Mouse (Mus musculus): ENCODE results near the gene Epb41l3. TPM values are rescaled to one million over a fixed set of nuclear protein-coding genes. Genes with fewer than 3 reads are reported as not detected.

The Epb41l3 gene
- polyA plus RNA-seq, 2 experiments: 3.1 to 5.6 TPM

GRCm38 (mm10) chr17:69322721-69323120, 247.2 kb downstream of the Epb41l3 start:
- Histone ChIP-seq H3K9ac (replicated peaks) (no peak overlapping the region), H3K9me3 (ENCODE audit: control insufficient read depth, low read length) (no peaks in the 10 kb centered on the region), H3K4me2 (ENCODE audit: low read depth) (no peak overlapping the region), H3K27ac (no peak overlapping the region), H3K4me3 (ENCODE audit: insufficient read depth in 1 of 2, low read depth in 2 of 2, low read length in 2 of 2) (no peak overlapping the region), H3K27me3 (ENCODE audit: control insufficient read depth, insufficient read depth, low read length) (no peaks in the 10 kb centered on the region), H3K4me1 (replicated peaks; ENCODE audit: control insufficient read depth in 2 of 2, insufficient read depth in 2 of 2, low read length in 1 of 2) (no peaks in the 10 kb centered on the region), H3K36me3 (replicated peaks; ENCODE audit: control insufficient read depth, insufficient read depth, low read depth) (no peaks in the 10 kb centered on the region)
- no peak for DNase-seq (ENCODE audit: low read depth in 3 of 3, low spot score in 3 of 3)
- 50% methylated on average over 2 of the region's 2 CpGs for WGBS (ENCODE audit: insufficient replicate concordance)
- TF ChIP-seq EP300 (IDR thresholded peaks at IDR 0.05; ENCODE audit: low read depth) (no peak), CTCF (IDR thresholded peaks at IDR 0.05; ENCODE audit: low read depth) (no peak)
- ATAC-seq (ENCODE audit: insufficient read depth): no peak

Other genes starting within 250 kb of the Epb41l3 start
- not detected in 2 replicates for gene Tmem200c, start 249.1 kb upstream of the Epb41l3 start, polyA plus RNA-seq (2012; rRNA removed)
- gene Tmem200c, start 249.1 kb upstream of the Epb41l3 start, polyA plus RNA-seq (2014; fragmentation: Nextera tagmentation; extraction: Ambion mirVana): not detected in 2 replicates